Mouse (Mus musculus) intestine, embryonic 16.5 days (tissue): ENCODE measurements around the gene Cct8l1. TPM values are rescaled to one million over a fixed set of nuclear protein-coding genes. Genes with fewer than 3 reads are reported as not detected.
A peak's percentile ranks its signal among the peaks of the same experiment; 100 is the strongest.

Experiments
- ATAC-seq: fragments of 200-750 bp; cut with Nextera tagmentation; 2 replicates; pipeline ENCODE4 v1.8.0; 2017; ENCODE audit warnings: moderate TSS enrichment, moderate library complexity
- H3K27ac ChIP-seq: fragments of 300-500 bp; sonication (generic); 2 replicates; pipeline ENCODE4 v1.5.1; 2014; ENCODE audit warnings: mild to moderate bottlenecking, low read length
- H3K27me3 ChIP-seq: fragments of 300-500 bp; sonication (generic); replicated peaks from 2 replicates; pipeline ENCODE4 v1.6.1; 2014; ENCODE audit warnings: low read length, control low read depth, mixed read lengths; ENCODE audit not compliant: control insufficient read depth, insufficient read depth
- H3K36me3 ChIP-seq: fragments of 300-500 bp; sonication (generic); 2 replicates; pipeline ENCODE4 v1.6.1; 2014; ENCODE audit warnings: low read length, control low read depth; ENCODE audit not compliant: control insufficient read depth, insufficient read depth
- H3K4me1 ChIP-seq: fragments of 300-500 bp; sonication (generic); 2 replicates; pipeline ENCODE4 v1.6.1; 2014; ENCODE audit warnings: low read length, control low read depth, mixed read lengths; ENCODE audit not compliant: control insufficient read depth, insufficient read depth
- H3K4me2 ChIP-seq: fragments of 300-500 bp; sonication (generic); 2 replicates; pipeline ENCODE4 v1.6.1; 2014; ENCODE audit warnings: low read depth, low read length, control low read depth
- H3K4me3 ChIP-seq: fragments of 300-500 bp; sonication (generic); 2 replicates; pipeline ENCODE4 v1.5.1; 2014; ENCODE audit warnings: mild to moderate bottlenecking, low read length
- H3K9ac ChIP-seq: fragments of 300-500 bp; sonication (generic); 2 replicates; pipeline ENCODE4 v1.6.1; 2014; ENCODE audit warnings: low read depth, low read length
- H3K9me3 ChIP-seq: fragments of 300-500 bp; sonication (generic); 2 replicates; pipeline ENCODE4 v1.6.1; 2016; ENCODE audit warnings: low read length, control low read depth; ENCODE audit not compliant: control insufficient read depth
- WGBS: fragments of 180-500 bp; shearing (Covaris S2); extraction: QIAGEN DNeasy Blood & Tissue Kit; methylation state at CpG from one replicate; pipeline ENCODE4 v1.1.7; 2014; 5-methylcytosine and 5-hydroxymethylcytosine counted together
- polyA plus RNA-seq: library from polyadenylated mRNA; unstranded; fragments of >200 nt; fragmentation: Nextera tagmentation; extraction: Ambion mirVana; gene quantifications from 2 replicates; pipeline ENCODE4 v1.2.1, GENCODE M21; 2015

Gene Cct8l1
- not detected in 2 replicates for polyA plus RNA-seq

- no peak for ATAC-seq
- Histone ChIP-seq H3K36me3 (no peaks in the 10 kb centered on the region), H3K9me3 (no peaks in the 10 kb centered on the region), H3K4me1 (no peaks in the 10 kb centered on the region), H3K4me2 (no peak within 1 kb of the TSS), H3K27ac (no peak within 1 kb of the TSS), H3K4me3 (no peak within 1 kb of the TSS), H3K9ac (no peak within 1 kb of the TSS), H3K27me3 (no peaks in the 10 kb centered on the region)
- WGBS, result 89% methylated on average over 5 of the region's 5 CpGs
Observed at GRCm38 (mm10) chr5:25515767-25516166, at the start of gene Cct8l1. TSS of gene Cct8l1 (plus strand) at chr5:25516067.

DNA sequence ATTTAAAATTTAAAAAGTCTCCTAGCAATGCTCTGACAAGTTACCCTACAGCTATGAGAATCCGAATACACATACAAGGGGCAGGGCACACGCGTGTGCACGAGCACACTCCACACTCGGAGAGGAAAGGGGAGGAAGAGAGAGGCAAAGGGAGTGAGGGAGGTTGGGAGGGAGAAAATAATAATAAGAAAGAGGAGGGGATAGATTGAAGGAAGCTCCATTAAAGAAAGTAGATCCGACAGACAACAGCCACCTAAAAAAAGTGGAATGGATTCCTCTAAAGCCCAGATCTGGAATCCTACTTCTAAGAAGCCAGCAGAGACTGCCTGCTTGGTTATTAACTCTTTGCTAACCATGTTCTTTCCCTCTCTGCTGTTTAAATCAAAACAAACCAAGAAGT lies 43.8 kb upstream of the Cct8l1 start:
- Histone ChIP-seq H3K9me3 (no peaks in the 10 kb centered on the region), H3K27ac (0 out of 2 replicates have a peak overlapping the region, but pooled peaks have one; percentile 48), H3K9ac (peak overlapping the region; percentile 54; the same call in 1 of the 2 replicates), H3K4me1 (no peaks in the 10 kb centered on the region; the same call in 1 of the 2 replicates), H3K4me2 (peak overlapping the region; percentile 48), H3K36me3 (no peaks in the 10 kb centered on the region), H3K4me3 (peak overlapping the region; percentile 46), H3K27me3 (no peaks in the 10 kb centered on the region)
- WGBS, result 4% methylated on average over 6 of the region's 6 CpGs
- ATAC-seq, result peak; percentile 48

- H3K9me3 ChIP-seq, result no peaks in the 10 kb centered on the region
- H3K4me2 ChIP-seq, result no peak overlapping the region
- ATAC-seq, result no peak
- no peaks in the 10 kb centered on the region; the same call in 1 of the 2 replicates for H3K4me1 ChIP-seq
- H3K9ac ChIP-seq, result no peak overlapping the region
- no peak overlapping the region for H3K4me3 ChIP-seq
- no peaks in the 10 kb centered on the region for H3K36me3 ChIP-seq
- no peaks in the 10 kb centered on the region for H3K27me3 ChIP-seq
- WGBS, result 78% methylated on average over 2 of the region's 2 CpGs
- no peak overlapping the region for H3K27ac ChIP-seq
Observed at GRCm38 (mm10) chr5:25475789-25476188, 40.1 kb upstream of the Cct8l1 start.

GRCm38 (mm10) chr5:25478863-25479262 lies 37.0 kb upstream of the Cct8l1 start:
- no peaks in the 10 kb centered on the region for H3K9me3 ChIP-seq
- H3K27me3 ChIP-seq, result no peaks in the 10 kb centered on the region
- H3K27ac ChIP-seq, result no peak overlapping the region
- no peaks in the 10 kb centered on the region for H3K4me1 ChIP-seq
- H3K36me3 ChIP-seq, result no peaks in the 10 kb centered on the region
- no peak overlapping the region for H3K4me3 ChIP-seq
- H3K9ac ChIP-seq, result no peak overlapping the region
- H3K4me2 ChIP-seq, result no peak overlapping the region
- no peak for ATAC-seq

GRCm38 (mm10) chr5:25496652-25497051 lies 19.2 kb upstream of the Cct8l1 start:
- no peak overlapping the region for H3K27ac ChIP-seq
- WGBS, result 43% methylated on average over 2 of the region's 2 CpGs
- peak overlapping the region; percentile 98 for H3K4me3 ChIP-seq
- peak overlapping the region; percentile 70 for H3K4me2 ChIP-seq
- no peaks in the 10 kb centered on the region for H3K27me3 ChIP-seq
- ATAC-seq, result no peak
- H3K4me1 ChIP-seq, result peaks cover 9% of the 10 kb centered on the region
- no peak overlapping the region for H3K9ac ChIP-seq
- H3K36me3 ChIP-seq, result no peaks in the 10 kb centered on the region
- no peaks in the 10 kb centered on the region for H3K9me3 ChIP-seq

- peak overlapping the region; percentile 99 for H3K27ac ChIP-seq
- under 1% methylated on average over 10 of the region's 10 CpGs for WGBS
Observed at GRCm38 (mm10) chr5:25497369-25497719, 18.5 kb upstream of the Cct8l1 start.

DNA sequence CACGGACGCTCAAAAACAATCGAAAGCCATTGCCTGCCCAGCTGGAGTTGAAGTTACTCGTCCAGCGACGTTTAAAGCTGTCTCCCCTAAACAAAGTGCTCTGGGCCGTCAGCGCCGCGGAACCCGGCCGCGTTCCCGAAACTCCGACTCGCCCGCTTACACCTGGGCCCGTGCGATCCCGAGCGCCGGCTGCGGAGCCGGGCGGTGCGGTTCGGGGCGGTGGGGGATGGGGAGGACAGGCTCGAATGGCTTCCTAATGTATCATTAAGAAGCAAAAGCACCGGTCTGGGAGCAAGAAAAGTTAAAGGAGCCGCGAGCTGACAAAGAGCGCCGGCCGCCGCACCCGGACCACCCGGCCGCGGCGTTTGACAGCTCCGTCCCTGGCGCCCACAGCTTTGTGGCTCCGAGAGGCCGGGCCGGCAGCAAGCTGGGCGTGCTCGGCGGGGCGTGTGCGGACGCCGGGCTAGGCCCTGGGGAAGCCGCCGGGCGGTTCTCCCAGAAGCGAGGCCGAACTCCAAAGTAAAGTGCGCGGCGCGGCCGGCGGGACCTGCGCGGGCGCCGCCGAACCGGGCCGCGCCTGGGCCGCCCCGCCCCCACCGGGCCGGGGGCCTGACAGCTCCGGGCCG lies 18.0 kb upstream of the Cct8l1 start:
- Histone ChIP-seq H3K4me2 (peak overlapping the region; percentile 70), H3K27ac (peak overlapping the region; percentile 99), H3K27me3 (no peaks in the 10 kb centered on the region), H3K9me3 (no peaks in the 10 kb centered on the region), H3K36me3 (no peaks in the 10 kb centered on the region), H3K4me1 (peaks cover 9% of the 10 kb centered on the region), H3K4me3 (peak overlapping the region; percentile 98), H3K9ac (peak overlapping the region; percentile 88)
- under 1% methylated on average over 73 of the region's 78 CpGs for WGBS
- ATAC-seq, result peak; percentile 29

More at GRCm38 (mm10) chr5:25497369-25497719, 18.5 kb upstream of the Cct8l1 start:
- Histone ChIP-seq H3K4me1 (peaks cover 9% of the 10 kb centered on the region), H3K4me3 (peak overlapping the region; percentile 98), H3K9ac (peak overlapping the region; percentile 88), H3K4me2 (peak overlapping the region; percentile 70), H3K36me3 (no peaks in the 10 kb centered on the region), H3K27me3 (no peaks in the 10 kb centered on the region), H3K9me3 (no peaks in the 10 kb centered on the region)
- ATAC-seq, result no peak

GRCm38 (mm10) chr5:25498346-25498820 lies 17.5 kb upstream of the Cct8l1 start, which contains the start of gene Kmt2c:
TSS of gene Kmt2c (minus strand) at chr5:25498783.
- peak; percentile 23 for ATAC-seq
- H3K4me3 ChIP-seq, result peak within 1 kb of the TSS; percentile 98
- peaks cover 9% of the 10 kb centered on the region for H3K4me1 ChIP-seq
- peak within 1 kb of the TSS; percentile 70 for H3K4me2 ChIP-seq
- H3K9me3 ChIP-seq, result no peaks in the 10 kb centered on the region
- no peaks in the 10 kb centered on the region for H3K27me3 ChIP-seq
- peak within 1 kb of the TSS; percentile 99 for H3K27ac ChIP-seq
- peak within 1 kb of the TSS; percentile 88 for H3K9ac ChIP-seq
- under 1% methylated on average over 33 of the region's 54 CpGs for WGBS
- H3K36me3 ChIP-seq, result no peaks in the 10 kb centered on the region

DNA sequence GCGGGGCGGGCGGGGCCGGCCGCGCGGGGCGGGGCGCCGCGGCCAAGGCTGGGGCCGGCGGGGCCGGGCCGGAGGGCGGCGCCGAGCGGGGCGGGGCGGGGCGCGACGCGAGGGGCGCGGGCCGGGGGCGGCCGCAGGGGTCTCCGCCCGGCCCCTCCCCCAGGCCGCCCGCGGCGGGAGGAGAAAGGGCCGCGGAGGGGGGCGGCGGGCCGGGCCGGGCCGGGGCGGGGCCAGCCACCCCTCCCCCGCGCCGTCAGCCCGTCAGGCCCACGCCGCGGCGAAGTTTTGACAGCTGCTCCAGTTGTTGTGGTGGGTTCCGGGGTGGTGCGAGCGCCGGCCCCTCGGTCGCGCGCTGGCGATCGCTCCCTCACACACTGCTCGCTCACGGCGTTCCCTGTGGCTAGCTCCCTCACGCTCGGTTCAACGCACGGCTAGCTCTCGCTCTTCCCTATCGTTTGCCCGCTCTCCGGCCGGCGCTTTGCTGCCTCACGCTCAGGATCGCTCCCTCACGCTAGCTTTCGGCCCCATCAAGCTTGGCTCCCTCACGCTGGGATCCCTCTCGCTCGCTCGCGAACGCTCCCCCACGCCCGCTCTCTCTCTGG lies 16.9 kb upstream of the Cct8l1 start:
- H3K27me3 ChIP-seq, result no peaks in the 10 kb centered on the region
- no peaks in the 10 kb centered on the region for H3K36me3 ChIP-seq
- peak overlapping the region; percentile 88 for H3K9ac ChIP-seq
- peak overlapping the region; percentile 61 for H3K4me2 ChIP-seq
- ATAC-seq, result peak; percentile 85
- under 1% methylated on average over 35 of the region's 87 CpGs for WGBS
- H3K4me3 ChIP-seq, result peak overlapping the region; percentile 98
- peaks cover 9% of the 10 kb centered on the region for H3K4me1 ChIP-seq
- no peaks in the 10 kb centered on the region for H3K9me3 ChIP-seq
- H3K27ac ChIP-seq, result peak overlapping the region; percentile 99
